Mouse (Mus musculus) hindbrain, embryonic 14.5 days (tissue): ENCODE results near the gene Vopp1. TPM values are rescaled to one million over a fixed set of nuclear protein-coding genes. Genes with fewer than 3 reads are reported as not detected.
"Not testable (repeated sequence)": the region's sequence is repeated elsewhere in the genome, so short reads cannot be mapped to it uniquely, and the experiment has no call there.

ENCODE experiments used
- ATAC-seq: fragments of 200-750 bp; cut with Nextera tagmentation; 2 replicates; pipeline ENCODE4 v1.8.0; 2017; ENCODE audit warnings: moderate number of reproducible peaks, mild to moderate bottlenecking, moderate TSS enrichment, moderate library complexity; ENCODE audit not compliant: low FRiP score
- DNase-seq: peaks from one replicate; pipeline ENCODE4 v3.0.0-alpha.2; 2015; ENCODE audit warnings: low spot score
- H3K27ac ChIP-seq: fragments of 300-500 bp; sonication (generic); 2 replicates; pipeline ENCODE4 v1.5.1; 2014; ENCODE audit warnings: mild to moderate bottlenecking, moderate library complexity
- H3K27me3 ChIP-seq: fragments of 300-500 bp; sonication (generic); 2 replicates; pipeline ENCODE4 v1.6.1; 2014; ENCODE audit warnings: mild to moderate bottlenecking, low read length, mixed read lengths; ENCODE audit not compliant: control insufficient read depth, insufficient read depth
- H3K36me3 ChIP-seq: fragments of 300-500 bp; sonication (generic); replicated peaks from 2 replicates; pipeline ENCODE4 v1.6.1; 2014; ENCODE audit not compliant: control insufficient read depth, insufficient read depth
- H3K4me1 ChIP-seq: fragments of 300-500 bp; sonication (generic); replicated peaks from 2 replicates; pipeline ENCODE4 v1.6.1; 2014; ENCODE audit warnings: antibody characterized with exemption, low read length, mixed read lengths; ENCODE audit not compliant: control insufficient read depth, insufficient read depth
- H3K4me2 ChIP-seq: fragments of 300-500 bp; sonication (generic); replicated peaks from 2 replicates; pipeline ENCODE4 v1.6.1; 2014; ENCODE audit warnings: mild to moderate bottlenecking, moderate library complexity
- H3K4me3 ChIP-seq: fragments of 300-500 bp; sonication (generic); replicated peaks from 2 replicates; pipeline ENCODE4 v1.5.1; 2014; ENCODE audit warnings: mild to moderate bottlenecking, low read length
- H3K9ac ChIP-seq: fragments of 300-500 bp; sonication (generic); 2 replicates; pipeline ENCODE4 v1.6.1; 2014
- H3K9me3 ChIP-seq: fragments of 300-500 bp; sonication (generic); 2 replicates; pipeline ENCODE4 v1.6.1; 2016; ENCODE audit warnings: low read length; ENCODE audit not compliant: control insufficient read depth
- WGBS: fragments of 180-500 bp; shearing (Covaris S2); extraction: QIAGEN DNeasy Blood & Tissue Kit; methylation state at CpG from one replicate; pipeline ENCODE4 v1.1.7; 2014; 5-methylcytosine and 5-hydroxymethylcytosine counted together
- polyA plus RNA-seq: library from polyadenylated mRNA; unstranded; fragments of >200 nt; fragmentation: Nextera tagmentation; extraction: Ambion mirVana; gene quantifications from 2 replicates; pipeline ENCODE4 v1.2.1, GENCODE M21; 2014

The Vopp1 gene
- polyA plus RNA-seq, 1 experiment from 2014 or later = 113 TPM

DNA sequence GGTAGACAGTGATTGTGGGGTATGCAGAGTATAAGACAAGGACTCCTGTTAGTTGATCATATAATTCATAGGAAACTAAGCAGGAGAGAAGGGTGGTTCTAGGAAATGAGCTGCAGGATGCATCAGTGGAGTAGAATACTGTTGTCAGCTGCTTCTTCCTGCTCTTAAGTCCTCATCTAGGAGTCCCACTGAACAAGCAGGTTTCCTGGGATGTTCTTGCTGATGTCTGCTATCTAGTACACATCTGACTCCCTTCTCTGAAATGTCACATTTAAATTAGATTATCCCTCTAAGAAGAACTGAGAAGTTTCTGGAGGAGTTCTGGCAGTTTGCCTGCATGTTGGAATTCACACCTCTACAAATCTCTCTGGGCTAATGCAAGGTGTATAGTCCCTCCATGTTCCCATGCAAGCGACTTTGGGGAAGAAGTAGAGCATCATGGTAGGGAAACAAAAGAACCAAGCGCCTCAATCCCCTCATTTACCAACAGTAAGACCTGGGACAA is 10.5 kb downstream of the Vopp1 start:
- Histone ChIP-seq H3K36me3 (no peaks in the 10 kb centered on the region), H3K9me3 (no peaks in the 10 kb centered on the region), H3K27ac (no peak overlapping the region), H3K4me2 (no peak overlapping the region), H3K4me3 (no peak overlapping the region), H3K4me1 (no peaks in the 10 kb centered on the region), H3K9ac (no peak overlapping the region), H3K27me3 (no peaks in the 10 kb centered on the region)
- WGBS = 95% methylated on average over 2 of the region's 2 CpGs
- no peak for DNase-seq
- ATAC-seq = no peak

DNA sequence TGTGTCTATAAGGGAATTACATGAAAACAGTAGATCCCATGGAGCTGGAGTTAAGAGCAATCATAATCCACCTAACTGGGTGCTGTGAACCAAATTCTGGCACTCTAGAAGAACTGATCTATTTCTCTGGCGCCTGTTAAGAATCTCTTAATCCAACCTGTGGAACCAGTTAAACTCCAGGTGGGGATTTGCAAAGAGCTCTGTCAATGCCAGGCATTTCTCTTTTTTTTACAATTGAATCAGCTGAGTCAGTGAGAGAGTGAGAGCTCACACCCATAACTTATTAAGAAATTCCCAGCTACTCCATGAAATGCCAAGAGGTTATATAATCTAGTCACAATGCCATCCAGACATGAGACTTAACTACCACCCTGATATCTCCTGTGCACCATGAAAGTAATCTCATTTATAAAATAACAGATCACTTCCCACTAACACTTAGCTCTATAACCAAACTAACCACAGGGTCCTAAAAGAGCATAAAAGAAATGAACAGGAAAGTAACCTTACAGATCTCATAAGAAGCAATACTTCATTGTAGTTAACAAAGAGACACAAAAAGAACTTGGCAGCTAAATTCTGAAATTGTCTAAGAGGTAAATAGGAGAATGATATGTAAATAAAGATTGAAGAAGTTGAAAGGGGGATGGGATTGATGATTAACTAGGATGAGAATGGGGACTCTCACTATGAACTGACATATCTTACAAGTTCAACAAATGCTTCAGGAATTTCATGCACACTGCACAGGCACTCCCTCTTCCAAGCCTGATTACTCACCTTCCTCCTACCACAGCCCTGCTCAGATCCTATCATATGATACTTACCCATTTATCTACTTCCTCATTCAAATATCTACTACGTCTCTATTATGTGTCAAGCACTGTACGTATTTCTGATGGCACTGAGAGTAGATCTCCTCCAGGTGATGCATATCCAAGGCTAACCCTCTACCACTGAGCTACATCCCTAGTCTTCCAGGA is 12.9 kb downstream of the Vopp1 start:
- ATAC-seq (no peak), DNase-seq (no peak)
- H3K4me2 ChIP-seq = no peak overlapping the region
- H3K4me1 ChIP-seq = no peaks in the 10 kb centered on the region
- no peaks in the 10 kb centered on the region for H3K36me3 ChIP-seq
- H3K4me3 ChIP-seq = no peak overlapping the region
- no peaks in the 10 kb centered on the region for H3K9me3 ChIP-seq
- no peaks in the 10 kb centered on the region for H3K27me3 ChIP-seq
- 90% methylated on average over 3 of the region's 3 CpGs for WGBS
- no peak overlapping the region for H3K27ac ChIP-seq
- no peak overlapping the region for H3K9ac ChIP-seq

DNA sequence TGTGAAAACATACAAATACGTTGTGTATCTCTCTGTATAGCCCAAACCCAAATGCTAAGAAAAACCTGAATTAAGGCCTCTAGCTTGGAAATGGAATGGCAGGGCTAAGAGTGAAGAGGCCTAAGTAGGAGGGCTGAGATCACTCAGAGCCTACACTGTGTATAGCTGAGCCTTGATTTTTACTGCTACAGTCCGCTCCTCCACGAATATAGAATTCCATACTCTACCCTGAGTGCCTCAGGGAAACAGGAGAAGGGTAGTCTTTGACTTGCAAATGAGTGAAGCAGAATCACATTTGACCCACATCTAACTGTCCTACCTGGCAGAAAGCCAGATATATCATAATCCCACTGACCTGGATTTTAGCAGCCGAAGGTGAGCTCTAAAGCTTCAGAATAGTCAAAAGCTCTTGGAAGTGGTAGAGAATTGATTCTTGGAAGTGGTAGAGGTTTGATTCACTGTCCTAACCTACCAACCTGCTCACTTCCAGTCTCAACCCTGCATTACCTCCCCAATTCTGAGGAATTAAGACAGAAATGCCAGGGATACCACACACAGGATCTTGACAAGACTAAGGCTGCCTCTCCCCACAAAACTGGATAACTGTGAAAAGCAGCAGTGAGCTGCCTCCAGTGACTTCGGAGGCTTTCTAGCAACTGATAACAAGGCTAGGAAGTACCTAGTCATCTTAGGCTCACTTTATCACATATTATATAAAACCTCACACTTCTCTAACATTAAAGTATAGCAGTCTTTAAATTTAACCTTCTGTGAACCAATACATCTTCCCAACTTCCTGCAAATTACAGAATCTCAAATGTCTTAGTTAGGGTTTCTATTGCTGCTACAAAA is 19.5 kb downstream of the Vopp1 start:
- DNase-seq (no peak), ATAC-seq (no peak)
- Histone ChIP-seq H3K4me2 (no peak overlapping the region), H3K4me3 (no peak overlapping the region), H3K9me3 (no peaks in the 10 kb centered on the region), H3K27me3 (no peaks in the 10 kb centered on the region), H3K36me3 (no peaks in the 10 kb centered on the region), H3K4me1 (no peaks in the 10 kb centered on the region), H3K9ac (no peak overlapping the region), H3K27ac (no peak overlapping the region)
- WGBS = 86% methylated on average over 5 of the region's 5 CpGs

DNA sequence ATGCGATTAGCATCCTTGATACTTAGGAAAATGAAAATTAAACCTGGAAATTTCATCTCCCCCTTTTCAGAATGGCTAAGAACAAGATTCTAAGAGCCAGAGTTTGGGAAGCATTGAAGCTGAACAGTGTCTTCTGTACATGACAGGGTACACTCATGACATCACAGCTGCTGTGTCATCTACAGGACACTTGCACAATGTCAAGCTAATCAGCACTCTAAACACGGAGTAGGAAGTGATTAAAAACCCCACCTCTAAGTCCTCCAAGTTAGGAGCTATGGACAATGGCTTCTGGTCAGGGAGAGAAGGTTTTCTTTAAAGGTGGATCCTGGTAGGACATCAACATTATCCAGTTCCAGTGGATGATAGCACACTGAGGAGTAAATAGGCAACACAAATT is 21.8 kb downstream of the Vopp1 start:
- Histone ChIP-seq H3K9ac (no peak overlapping the region), H3K4me3 (no peak overlapping the region), H3K4me1 (no peaks in the 10 kb centered on the region), H3K27ac (no peak overlapping the region), H3K4me2 (no peak overlapping the region), H3K36me3 (no peaks in the 10 kb centered on the region), H3K9me3 (no peaks in the 10 kb centered on the region), H3K27me3 (no peaks in the 10 kb centered on the region)
- WGBS = 82% methylated on average over 2 of the region's 2 CpGs
- DNase-seq (no peak), ATAC-seq (no peak)

DNA sequence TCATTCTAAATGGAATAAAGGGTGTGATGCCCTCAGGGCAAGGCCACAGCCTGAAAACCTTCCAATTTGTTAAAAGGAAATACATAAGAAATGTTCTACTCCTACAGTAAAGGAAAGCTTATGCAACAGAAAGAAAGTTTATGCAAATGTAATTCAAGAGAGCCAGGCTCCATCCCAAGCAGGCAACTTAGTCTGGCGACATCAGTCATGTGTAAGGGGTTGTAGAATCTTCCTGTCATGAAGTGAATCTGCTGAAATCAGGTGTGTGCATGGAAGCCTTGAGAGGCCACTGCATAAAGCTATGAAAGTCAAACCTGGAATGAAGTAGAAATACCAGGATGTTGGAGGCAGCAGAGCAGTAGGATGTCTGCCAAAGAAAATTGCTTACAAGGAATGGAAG is 26.0 kb downstream of the Vopp1 start:
- Histone ChIP-seq H3K4me1 (no peaks in the 10 kb centered on the region), H3K4me2 (no peak overlapping the region), H3K9me3 (no peaks in the 10 kb centered on the region), H3K4me3 (no peak overlapping the region), H3K9ac (no peak overlapping the region), H3K27me3 (no peaks in the 10 kb centered on the region), H3K36me3 (no peaks in the 10 kb centered on the region), H3K27ac (no peak overlapping the region)
- 91% methylated on average over 1 of the region's 1 CpGs for WGBS
- no peak for ATAC-seq
- DNase-seq = no peak

DNA sequence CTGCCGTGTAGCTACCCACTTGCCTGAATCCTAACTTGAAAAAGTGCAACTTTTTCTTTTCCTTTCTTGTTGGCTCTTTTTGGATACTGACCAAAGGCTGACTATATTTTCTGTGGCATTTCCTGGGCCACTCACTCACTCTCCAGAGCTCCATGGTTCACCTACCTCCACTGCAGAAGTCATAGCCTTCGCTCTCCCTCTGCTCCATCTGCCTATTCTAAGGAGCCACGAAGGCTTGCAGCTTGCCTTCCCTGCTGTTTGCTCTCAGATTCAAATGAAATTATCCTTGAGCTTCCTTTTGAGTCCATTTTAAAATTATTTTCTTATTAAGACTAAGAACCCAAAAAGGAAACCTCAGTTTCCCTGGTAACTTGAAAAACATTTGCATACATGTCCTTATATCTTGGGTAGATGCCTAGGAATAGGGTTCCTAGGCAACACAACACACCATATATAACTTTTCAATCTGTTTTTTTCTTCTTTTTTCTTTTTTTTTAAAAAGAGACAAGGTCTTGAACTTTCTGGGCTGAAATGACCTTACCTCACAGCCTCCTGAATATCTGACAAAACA is 28.0 kb downstream of the Vopp1 start:
- Histone ChIP-seq H3K36me3 (no peaks in the 10 kb centered on the region), H3K4me1 (no peaks in the 10 kb centered on the region), H3K27ac (no peak overlapping the region), H3K4me2 (no peak overlapping the region), H3K27me3 (no peaks in the 10 kb centered on the region), H3K9me3 (no peaks in the 10 kb centered on the region), H3K9ac (no peak overlapping the region), H3K4me3 (no peak overlapping the region)
- ATAC-seq = no peak
- 89% methylated on average over 3 of the region's 3 CpGs for WGBS
- DNase-seq = no peak

DNA sequence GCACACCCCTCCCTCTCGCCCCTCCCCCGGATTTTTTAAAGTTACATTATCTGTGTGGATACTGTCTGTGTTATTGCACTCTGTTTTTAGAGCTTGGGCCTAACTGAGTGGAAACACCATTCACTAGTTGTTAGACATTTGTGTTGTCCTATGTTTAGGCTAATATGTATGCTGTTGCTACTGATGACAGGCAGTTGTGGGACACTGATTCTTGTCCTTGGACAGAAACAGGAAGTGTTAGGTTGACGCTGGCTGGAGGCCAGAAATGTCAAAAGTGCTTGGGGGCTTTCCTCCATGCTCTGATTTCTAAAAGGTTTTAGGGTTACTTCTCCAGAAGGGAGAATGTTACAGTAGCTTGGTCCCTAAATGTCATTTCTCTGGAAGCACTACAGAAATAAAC is 29.1 kb downstream of the Vopp1 start:
- ATAC-seq = no peak
- Histone ChIP-seq H3K4me2 (no peak overlapping the region), H3K27me3 (no peaks in the 10 kb centered on the region), H3K9ac (no peak overlapping the region), H3K36me3 (no peaks in the 10 kb centered on the region), H3K4me1 (no peaks in the 10 kb centered on the region), H3K27ac (no peak overlapping the region), H3K4me3 (no peak overlapping the region), H3K9me3 (no peaks in the 10 kb centered on the region)
- DNase-seq = no peak
- 77% methylated on average over 3 of the region's 3 CpGs for WGBS

DNA sequence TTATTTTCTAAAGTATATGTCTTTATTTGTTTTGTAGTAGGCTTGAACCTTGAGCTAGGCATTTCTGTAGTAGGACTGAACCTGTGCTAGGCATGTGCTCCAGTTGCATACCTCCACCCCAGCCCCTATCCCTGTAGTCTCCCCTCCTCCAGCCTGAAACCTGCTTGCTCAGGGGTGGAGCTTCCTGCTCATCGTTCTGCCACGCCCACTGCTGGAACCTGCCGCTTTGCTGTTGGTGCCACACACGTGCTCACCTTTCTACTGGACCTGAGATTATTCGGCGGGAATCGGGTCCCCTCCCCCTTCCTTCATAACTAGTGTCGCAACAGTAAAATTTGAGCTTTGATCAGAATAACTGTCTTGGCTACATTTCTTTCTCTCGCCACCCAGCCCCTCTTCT is 32.1 kb downstream of the Vopp1 start:
- H3K9ac ChIP-seq, H3K27ac ChIP-seq, H3K4me1 ChIP-seq, ATAC-seq, H3K4me2 ChIP-seq, H3K36me3 ChIP-seq, H3K4me3 ChIP-seq, H3K9me3 ChIP-seq, DNase-seq, H3K27me3 ChIP-seq: not testable (repeated sequence)
- 81% methylated on average over 9 of the region's 9 CpGs for WGBS

DNA sequence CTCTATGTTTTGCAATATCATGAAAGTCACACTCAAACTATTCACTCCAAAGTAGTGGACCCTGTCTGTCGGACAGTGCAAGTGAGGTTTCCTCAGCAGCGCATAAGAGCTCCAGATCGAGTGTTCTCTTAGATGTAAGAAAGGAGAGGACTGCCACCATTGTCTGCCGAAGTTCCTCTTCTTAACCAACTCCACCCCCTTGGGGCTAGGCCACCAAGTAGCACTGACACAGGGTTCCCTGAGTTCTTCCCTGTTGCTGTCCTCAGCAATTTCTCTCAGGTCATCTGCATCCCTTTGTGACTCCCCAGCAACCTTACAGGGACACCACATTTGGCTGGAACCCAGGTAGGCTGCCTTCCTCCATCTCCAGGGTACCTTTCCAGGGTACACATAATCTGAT is 34.4 kb downstream of the Vopp1 start:
- DNase-seq = no peak
- H3K4me1 ChIP-seq = no peaks in the 10 kb centered on the region
- no peak overlapping the region for H3K4me2 ChIP-seq
- peaks cover 12% of the 10 kb centered on the region for H3K36me3 ChIP-seq
- H3K27me3 ChIP-seq = no peaks in the 10 kb centered on the region
- peak; percentile 40 for ATAC-seq
- H3K4me3 ChIP-seq = no peak overlapping the region
- H3K27ac ChIP-seq = no peak overlapping the region
- 82% methylated on average over 4 of the region's 4 CpGs for WGBS
- H3K9ac ChIP-seq = no peak overlapping the region
- no peaks in the 10 kb centered on the region for H3K9me3 ChIP-seq
